Mouse (Mus musculus) cerebral cortex, adult 2 months (tissue): ENCODE measurements around the gene Sod2.

Experiments used
- WGBS: fragments of 180-500 bp; shearing (Covaris S2); methylation state at CpG from one replicate; pipeline ENCODE4 v1.1.7; 2018; 5-methylcytosine and 5-hydroxymethylcytosine counted together

Gene Sod2

DNA sequence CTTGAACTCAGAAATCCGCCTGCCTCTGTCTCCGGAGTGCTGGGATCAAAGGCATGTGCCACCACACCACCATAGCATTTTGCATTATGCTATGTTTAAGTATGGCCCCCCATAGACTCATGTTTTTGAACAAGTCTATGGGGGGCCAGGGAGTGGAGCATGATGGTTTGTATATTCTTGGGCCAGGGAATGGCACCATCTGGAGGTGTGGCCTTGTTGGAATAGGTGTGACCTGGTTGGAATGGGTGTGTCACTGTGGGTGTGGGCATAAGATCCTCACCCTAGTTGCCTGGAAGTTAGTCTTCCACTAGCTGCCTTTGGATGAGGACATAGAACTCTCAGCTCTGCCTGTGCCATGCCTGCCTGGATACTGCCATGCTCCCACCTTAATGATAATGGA lies at the start of gene Sod2:
Gene Sod2, plus strand, starts transcription at position 301 of the 400 bp plus-strand sequence.
- WGBS: 98% methylated on average over 2 of the region's 2 CpGs

GRCm38 (mm10) chr17:12959377-12959776 lies 47.3 kb upstream of the Sod2 start:
- 20% methylated on average over 2 of the region's 2 CpGs for WGBS

GRCm38 (mm10) chr17:12960331-12960873 lies 46.2 kb upstream of the Sod2 start, which contains the start of gene Acat2:
Gene Acat2, minus strand, starts transcription at chr17:12960747.
- WGBS: under 1% methylated on average over 42 of the region's 42 CpGs

GRCm38 (mm10) chr17:12963476-12963875 lies 43.2 kb upstream of the Sod2 start:
- 87% methylated on average over 3 of the region's 3 CpGs for WGBS

DNA sequence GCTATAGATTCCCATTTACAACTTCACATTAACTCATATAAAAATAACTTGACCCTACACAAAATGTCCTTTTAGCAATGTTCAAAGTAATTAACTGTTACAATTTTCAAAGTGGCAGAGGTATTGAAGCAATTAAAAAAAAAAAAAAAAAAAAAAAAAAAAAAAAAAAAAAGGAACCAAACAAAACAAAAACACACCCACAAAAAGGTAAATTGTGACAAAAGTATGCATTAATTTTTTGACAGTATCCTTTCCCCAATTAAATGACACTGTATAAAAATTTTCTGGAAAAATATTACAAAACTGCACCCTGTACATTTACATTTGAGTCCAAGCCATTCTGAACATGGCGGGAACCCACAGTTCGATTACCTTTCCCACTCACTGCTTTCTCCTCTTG lies 39.5 kb upstream of the Sod2 start:
- 83% methylated on average over 2 of the region's 2 CpGs for WGBS

- 49% methylated on average over 2 of the region's 2 CpGs for WGBS
These were observed 32.8 kb upstream of the Sod2 start for GRCm38 (mm10) chr17:12973851-12974250.

DNA sequence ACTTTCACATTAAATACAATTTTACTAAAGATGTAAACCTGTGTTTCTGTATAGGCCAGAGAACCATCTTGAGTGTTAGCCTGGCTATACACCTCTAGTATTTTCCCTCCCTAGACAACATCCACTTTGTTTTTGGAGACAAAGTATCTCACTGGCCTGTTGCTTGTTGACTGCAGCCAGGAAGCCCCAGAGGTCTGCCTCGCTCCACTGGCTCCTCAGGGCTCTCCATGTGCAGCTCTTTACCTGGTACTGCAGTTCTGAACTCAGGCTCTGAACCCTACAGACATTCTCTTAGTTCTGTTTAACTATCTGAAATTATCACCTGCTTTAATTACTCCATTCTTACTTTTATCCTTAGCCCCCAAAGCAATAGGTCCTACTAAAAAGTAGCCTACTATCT lies 28.1 kb upstream of the Sod2 start:
- 96% methylated on average over 1 of the region's 1 CpGs for WGBS

GRCm38 (mm10) chr17:12983988-12984387 lies 22.7 kb upstream of the Sod2 start:
- 73% methylated on average over 2 of the region's 2 CpGs for WGBS

DNA sequence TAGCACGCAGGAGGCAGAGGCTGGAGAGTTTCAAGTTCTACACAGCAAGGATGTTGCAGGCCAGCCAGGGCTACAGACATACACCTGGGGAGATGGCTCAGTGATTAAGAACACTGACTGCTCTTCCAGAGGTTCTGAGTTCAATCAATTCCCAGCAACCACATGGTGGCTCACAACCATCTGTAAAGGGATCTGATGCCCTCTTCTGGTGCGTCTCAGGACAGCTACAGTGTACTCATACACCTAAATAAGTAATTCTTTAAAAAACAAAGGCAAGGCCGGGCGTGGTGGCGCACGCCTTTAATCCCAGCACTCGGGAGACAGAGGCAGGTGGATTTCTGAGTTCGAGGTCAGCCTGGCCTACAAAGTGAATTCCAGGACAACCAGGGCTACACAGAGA lies 18.6 kb upstream of the Sod2 start:
- WGBS: 87% methylated on average over 8 of the region's 8 CpGs

- 32% methylated on average over 8 of the region's 8 CpGs for WGBS
These were observed 16.0 kb upstream of the Sod2 start for GRCm38 (mm10) chr17:12990567-12991145.

DNA sequence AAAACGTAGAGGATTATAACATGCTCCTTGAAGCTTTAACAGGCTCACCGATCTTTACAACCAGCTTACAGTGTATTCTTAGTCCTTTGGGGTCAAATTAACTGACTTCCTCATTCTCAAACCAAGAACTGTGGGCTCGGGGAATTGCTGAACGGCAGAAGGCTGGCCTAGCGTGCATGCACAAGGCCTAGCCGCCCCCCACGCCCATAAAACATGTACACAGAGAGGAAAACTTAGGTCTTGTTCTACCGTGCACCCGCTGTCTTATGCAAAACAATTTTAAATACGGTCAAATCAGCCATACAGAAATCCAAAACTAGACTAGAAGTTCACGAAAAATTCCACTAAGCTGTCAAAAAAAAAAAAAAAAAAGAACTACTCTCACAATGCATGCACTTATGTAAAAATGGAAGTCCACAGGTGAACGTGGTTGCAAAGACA lies 15.4 kb upstream of the Sod2 start:
- under 1% methylated on average over 12 of the region's 12 CpGs for WGBS

DNA sequence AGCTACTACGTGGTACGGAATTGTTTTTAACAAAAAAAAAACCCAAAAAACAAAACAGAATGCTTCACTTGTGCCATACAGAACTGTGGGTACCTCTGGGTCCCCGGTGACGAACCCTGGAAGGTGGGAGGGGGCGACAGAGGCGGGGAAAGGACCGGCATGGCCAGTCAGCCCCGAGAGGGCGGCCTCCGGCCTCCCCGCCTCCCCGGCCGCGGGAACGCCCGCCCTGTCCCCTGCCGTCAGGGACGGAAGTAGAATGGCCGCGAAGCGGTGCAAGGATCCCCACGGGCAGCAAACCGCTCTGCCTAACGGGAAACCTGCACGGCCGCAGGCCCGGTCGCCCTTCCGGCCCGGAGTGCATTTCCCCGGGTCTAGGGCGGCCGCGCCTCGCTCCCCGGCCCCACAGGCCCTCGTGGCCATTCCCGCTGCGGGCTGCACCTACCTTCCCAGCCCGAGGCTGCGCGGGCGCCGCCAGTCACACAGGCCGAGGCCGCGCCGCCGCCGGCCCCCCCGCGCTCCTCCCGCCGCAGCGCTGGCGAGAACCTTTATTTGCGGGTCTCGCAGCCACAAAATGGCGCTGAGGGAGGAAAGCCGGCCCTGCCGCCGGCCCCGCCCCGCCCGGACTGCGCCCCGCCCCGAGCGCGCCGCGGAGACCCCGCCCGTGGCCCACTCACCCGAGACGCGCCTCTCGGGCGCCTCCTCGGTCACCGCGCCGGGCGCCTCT lies 14.8 kb upstream of the Sod2 start:
- WGBS: under 1% methylated on average over 84 of the region's 84 CpGs

- under 1% methylated on average over 51 of the region's 51 CpGs for WGBS
These were observed 14.1 kb upstream of the Sod2 start for GRCm38 (mm10) chr17:12992470-12992991.

GRCm38 (mm10) chr17:12994069-12994468 lies 12.6 kb upstream of the Sod2 start, which contains the start of gene Wtap:
Gene Wtap, minus strand, starts transcription at chr17:12994169.
- WGBS: 82% methylated on average over 1 of the region's 1 CpGs

GRCm38 (mm10) chr17:12996345-12996744 lies 10.3 kb upstream of the Sod2 start:
- WGBS: 6% methylated on average over 3 of the region's 3 CpGs

- WGBS: 93% methylated on average over 5 of the region's 5 CpGs
These were observed 8.8 kb upstream of the Sod2 start for GRCm38 (mm10) chr17:12997890-12998289.

DNA sequence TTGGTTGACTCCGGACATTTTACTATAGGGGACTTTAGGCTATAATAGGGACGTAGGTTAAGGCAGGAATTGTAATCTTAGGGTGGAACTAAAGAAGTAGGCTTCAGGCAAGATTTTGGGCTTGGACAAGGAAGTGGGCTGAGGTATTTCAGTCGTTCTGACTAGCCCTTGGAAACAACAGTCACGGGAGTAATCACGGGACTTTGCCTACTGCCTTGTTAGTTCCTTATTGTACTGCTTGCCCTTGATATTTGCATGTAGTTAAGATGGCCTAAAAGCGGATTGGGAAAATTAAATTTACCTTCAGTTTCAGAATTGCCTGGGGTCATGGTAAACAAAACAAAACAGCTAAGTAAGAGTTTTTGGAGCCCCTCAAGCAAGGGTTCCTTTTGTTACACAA lies 7.6 kb upstream of the Sod2 start:
- 86% methylated on average over 6 of the region's 6 CpGs for WGBS

DNA sequence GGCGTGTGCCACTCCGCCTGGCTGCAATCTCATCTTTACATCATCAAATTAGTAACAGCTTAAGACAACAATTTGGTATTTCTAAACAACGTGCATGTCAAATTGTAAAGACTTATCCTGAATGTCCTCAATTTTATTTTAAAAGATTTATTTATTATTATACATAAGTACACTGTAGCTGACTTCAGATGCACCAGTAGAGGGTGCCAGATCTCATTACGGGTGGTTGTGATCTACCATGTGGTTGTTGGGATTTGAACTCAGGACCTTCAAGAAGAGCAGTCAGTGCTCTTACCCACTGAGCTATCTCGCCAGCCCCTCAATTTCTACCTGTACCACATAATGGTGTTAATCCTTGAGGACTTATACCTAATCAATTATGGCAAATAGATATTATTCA lies 4.4 kb upstream of the Sod2 start:
- 95% methylated on average over 5 of the region's 5 CpGs for WGBS

DNA sequence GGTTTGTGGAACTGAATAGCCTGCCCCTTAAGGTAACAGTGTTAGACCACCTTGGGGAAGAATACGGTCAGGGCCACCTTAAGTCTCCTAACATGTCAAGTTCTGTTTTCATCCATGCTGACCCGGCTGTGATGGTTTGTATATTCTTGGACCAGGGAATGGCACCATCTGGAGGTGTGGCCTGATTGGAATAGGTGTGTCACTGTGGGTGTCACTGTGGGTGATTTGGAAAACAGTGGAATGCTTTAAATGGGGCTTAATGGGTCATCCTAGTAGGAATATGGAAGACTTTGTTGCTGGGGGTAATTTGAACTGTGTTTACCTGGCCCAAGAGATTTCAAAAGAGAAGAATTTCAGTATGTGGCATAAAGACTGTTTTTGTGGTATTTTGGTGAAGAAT lies 2.2 kb upstream of the Sod2 start:
- WGBS: 81% methylated on average over 2 of the region's 2 CpGs

DNA sequence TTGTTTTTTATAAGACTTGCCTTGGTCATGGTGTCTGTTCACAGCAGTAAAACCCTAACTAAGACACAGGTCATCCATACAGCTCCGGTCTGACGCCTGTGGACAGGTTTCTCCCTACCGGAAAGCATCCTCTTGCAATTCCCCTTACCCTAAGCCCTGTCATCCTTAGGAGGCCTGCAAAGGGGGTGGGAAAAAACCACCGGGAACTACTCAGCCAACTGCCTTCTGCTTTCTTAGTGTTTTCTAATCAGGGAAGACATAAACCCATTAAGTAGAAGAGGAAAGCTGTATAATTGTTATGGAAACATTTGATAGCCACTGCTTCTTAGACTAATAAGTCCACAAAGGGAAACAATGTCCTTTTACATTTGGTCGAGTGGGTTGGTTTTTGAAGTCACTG lies 338 bp downstream of the Sod2 start:
- 64% methylated on average over 5 of the region's 5 CpGs for WGBS

DNA sequence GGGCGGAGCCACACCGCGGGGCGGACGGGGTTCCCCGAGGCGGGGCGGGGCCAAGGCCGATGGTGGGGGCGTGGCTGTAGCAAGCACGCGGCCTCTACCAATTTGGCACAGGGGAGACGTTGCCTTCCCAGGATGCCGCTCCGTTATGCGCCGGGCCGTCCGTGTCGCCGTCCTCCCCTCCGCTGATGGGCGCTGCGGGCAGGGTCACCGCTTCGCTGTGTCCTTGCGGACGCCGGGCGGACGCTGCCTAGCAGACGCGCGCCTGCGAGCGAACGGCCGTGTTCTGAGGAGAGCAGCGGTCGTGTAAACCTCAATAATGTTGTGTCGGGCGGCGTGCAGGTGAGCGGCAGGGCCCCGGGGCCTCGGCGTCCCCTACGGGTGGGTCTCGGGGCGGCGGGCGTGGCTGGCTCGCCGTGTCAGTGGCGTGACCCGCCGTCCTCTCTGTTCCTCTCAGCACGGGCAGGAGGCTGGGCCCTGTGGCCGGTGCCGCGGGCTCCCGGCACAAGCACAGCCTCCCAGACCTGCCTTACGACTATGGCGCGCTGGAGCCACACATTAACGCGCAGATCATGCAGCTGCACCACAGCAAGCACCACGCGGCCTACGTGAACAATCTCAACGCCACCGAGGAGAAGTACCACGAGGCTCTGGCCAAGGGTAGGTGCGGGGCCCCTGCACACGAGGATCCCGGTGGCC lies 1.2 kb downstream of the Sod2 start:
- under 1% methylated on average over 76 of the region's 76 CpGs for WGBS

DNA sequence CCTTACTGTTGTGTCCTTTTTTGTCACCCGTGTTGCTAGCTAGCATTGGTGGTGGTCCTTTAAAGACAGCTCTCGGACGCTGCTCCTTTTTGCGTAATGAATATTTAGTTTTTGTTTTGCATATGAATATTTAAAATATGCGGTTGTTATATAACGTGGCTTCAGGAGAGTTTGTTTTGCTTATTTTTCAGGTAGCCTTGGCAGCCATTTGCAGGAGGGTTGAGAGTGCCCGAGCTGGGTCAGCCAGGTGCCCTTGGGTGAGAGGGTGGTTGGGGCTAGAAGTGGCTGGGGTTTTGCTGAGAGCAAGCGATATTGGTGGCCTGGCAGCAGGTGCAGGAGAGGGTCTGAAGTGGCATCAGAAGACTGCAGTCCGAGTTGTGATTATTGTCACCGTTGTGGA lies 1.9 kb downstream of the Sod2 start:
- under 1% methylated on average over 10 of the region's 10 CpGs for WGBS
